Mouse (Mus musculus): ENCODE results near the gene Myrip.

DNA sequence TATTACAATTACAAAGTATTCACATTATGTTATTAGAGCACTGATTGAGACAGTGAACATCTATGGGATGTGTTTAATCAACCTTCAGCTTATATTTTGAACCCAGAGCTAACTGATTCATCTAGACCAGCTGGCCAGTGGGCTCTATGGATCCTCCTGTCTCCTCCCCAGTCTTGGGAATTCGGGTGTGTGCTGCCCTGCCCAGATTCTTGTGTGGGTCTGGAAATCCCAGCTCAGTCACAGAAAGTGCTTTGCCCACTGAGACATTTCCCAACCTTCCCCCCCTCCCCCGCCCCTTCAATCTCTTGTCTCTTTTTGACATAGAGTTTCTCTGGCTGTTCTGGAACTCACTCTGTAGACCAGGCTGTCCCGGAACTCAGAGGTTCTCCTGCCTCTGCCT lies 217.6 kb downstream of the Myrip start:
- TF ChIP-seq CTCF (IDR thresholded peaks at IDR 0.05; ENCODE audit: control insufficient read depth, insufficient read depth, insufficient replicate concordance, low read depth, low read length) = no peak
- TF ChIP-seq POLR2A (IDR thresholded peaks at IDR 0.05; ENCODE audit: control insufficient read depth, low read depth, low read length) = no peak
